Mouse (Mus musculus) megakaryocyte, embryonic 14.5 days (primary cell): ENCODE measurements around the gene March11.

Experiments
- FLI1 ChIP-seq: IDR thresholded peaks from 2 replicates; pipeline ENCODE4 v1.6.1; 2012; ENCODE audit warnings: low read length, inconsistent platforms, mixed read lengths
- GATA1 ChIP-seq: IDR thresholded peaks from 3 replicates; pipeline ENCODE4 v1.6.1; 2012; ENCODE audit warnings: mixed read lengths, low read length, inconsistent platforms, borderline replicate concordance

DNA sequence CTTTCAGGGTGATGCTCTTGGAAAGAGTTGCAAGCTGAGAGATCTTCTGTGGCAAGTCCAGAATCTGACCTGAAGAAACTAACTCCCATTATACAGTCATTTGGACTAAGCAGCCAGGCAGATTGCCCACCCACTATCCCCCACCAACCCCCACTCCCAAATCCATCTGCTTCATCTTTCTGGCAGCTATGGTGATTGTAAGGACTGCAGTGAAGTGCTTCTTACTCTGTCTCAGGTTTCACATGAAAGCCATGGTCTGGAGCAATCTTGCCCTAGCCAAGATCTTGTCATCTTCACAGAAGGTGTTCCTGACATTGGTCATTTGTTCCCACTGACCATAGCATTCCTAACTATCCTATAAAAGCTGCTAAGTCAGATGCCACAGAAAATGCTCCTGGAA lies 117.4 kb downstream of the March11 start:
- TF ChIP-seq GATA1 (no peak), FLI1 (no peak)
